Mouse (Mus musculus) intestine, embryonic 14.5 days (tissue): ENCODE measurements at regions not wholly inside any gene's neighbourhood (a gene's known extent, or its start where the extent isn't known, plus 50 kb on each side); places are given as distances from the start of the nearest gene placed in this dataset.

Source experiments
- ATAC-seq: fragments of 200-750 bp; cut with Nextera tagmentation; replicated peaks from 2 replicates; pipeline ENCODE4 v1.8.0; 2017; ENCODE audit warnings: low read depth, moderate number of reproducible peaks, moderate TSS enrichment, moderate library complexity; ENCODE audit not compliant: low FRiP score, low TSS enrichment
- DNase-seq: peaks from one replicate; pipeline ENCODE4 v3.0.0-alpha.2; 2018; ENCODE audit warnings: low spot score
- H3K27ac ChIP-seq: fragments of 300-500 bp; sonication (generic); 2 replicates; pipeline ENCODE4 v1.5.1; 2014; ENCODE audit warnings: low read depth, mild to moderate bottlenecking, control low read depth
- H3K27me3 ChIP-seq: fragments of 300-500 bp; sonication (generic); replicated peaks from 2 replicates; pipeline ENCODE4 v1.6.1; 2014; ENCODE audit warnings: low read length, control low read depth; ENCODE audit not compliant: control insufficient read depth, insufficient read depth
- H3K36me3 ChIP-seq: fragments of 300-500 bp; sonication (generic); 2 replicates; pipeline ENCODE4 v1.6.1; 2014; ENCODE audit warnings: low read length, control low read depth; ENCODE audit not compliant: control insufficient read depth, insufficient read depth
- H3K4me1 ChIP-seq: fragments of 300-500 bp; sonication (generic); replicated peaks from 2 replicates; pipeline ENCODE4 v1.6.1; 2014; ENCODE audit warnings: low read length, control low read depth, mixed read lengths; ENCODE audit not compliant: control insufficient read depth, insufficient read depth
- H3K4me2 ChIP-seq: fragments of 300-500 bp; sonication (generic); 2 replicates; pipeline ENCODE4 v1.6.1; 2014; ENCODE audit warnings: low read length
- H3K4me3 ChIP-seq: fragments of 300-500 bp; sonication (generic); 2 replicates; pipeline ENCODE4 v1.5.1; 2014; ENCODE audit warnings: low read depth, low read length, control low read depth, mixed read lengths
- H3K9ac ChIP-seq: fragments of 300-500 bp; sonication (generic); 2 replicates; pipeline ENCODE4 v1.6.1; 2014; ENCODE audit warnings: mild to moderate bottlenecking, low read length
- H3K9me3 ChIP-seq: fragments of 300-500 bp; sonication (generic); 2 replicates; pipeline ENCODE4 v1.6.1; 2016; ENCODE audit warnings: low read length, control low read depth; ENCODE audit not compliant: control insufficient read depth
- WGBS: fragments of 180-500 bp; shearing (Covaris S2); extraction: QIAGEN DNeasy Blood & Tissue Kit; methylation state at CpG from one replicate; pipeline ENCODE4 v1.1.7; 2014; 5-methylcytosine and 5-hydroxymethylcytosine counted together

- 88% methylated on average over 6 of the region's 6 CpGs for WGBS
Observed at GRCm38 (mm10) chr12:107142226-107142625, 346.2 kb upstream of the 3110018I06Rik start.

DNA sequence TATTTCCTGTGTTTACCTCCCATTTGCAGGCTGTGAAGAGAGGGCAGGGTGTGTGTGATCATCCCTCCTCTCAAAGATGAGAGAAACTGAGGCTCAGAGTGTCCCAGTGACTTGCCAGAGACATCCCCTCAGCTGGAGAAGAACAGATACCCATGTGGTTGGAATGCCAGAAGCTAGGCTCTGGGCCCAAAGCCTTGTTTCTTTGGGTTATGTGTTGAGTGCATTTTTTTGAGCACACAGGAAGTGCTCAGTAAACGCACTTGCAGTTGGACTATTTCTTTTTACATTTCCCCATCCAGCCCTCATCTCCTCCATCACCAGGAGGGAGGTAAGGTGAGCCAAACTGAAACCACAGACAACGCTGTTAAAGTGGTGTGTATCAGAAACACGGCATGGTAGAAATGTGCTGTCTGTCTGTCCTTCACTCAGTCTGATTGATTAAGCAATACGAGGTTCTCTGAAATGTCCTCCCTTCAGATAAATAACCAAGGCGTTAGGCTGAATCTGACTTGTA is 341.8 kb upstream of the 3110018I06Rik start:
- Histone ChIP-seq H3K9me3 (no peaks in the 10 kb centered on the region), H3K4me3 (no peak overlapping the region), H3K27me3 (no peaks in the 10 kb centered on the region), H3K4me2 (no peak overlapping the region), H3K27ac (no peak overlapping the region), H3K9ac (no peak overlapping the region), H3K4me1 (no peaks in the 10 kb centered on the region), H3K36me3 (no peaks in the 10 kb centered on the region)
- ATAC-seq (no peak), DNase-seq (no peak)
- 76% methylated on average over 5 of the region's 5 CpGs for WGBS

More at GRCm38 (mm10) chr12:107142226-107142625, 346.2 kb upstream of the 3110018I06Rik start:
- no peak for ATAC-seq
- H3K9ac ChIP-seq: no peak overlapping the region
- H3K4me1 ChIP-seq: no peaks in the 10 kb centered on the region
- H3K4me3 ChIP-seq: no peak overlapping the region
- H3K4me2 ChIP-seq: no peak overlapping the region
- no peaks in the 10 kb centered on the region for H3K36me3 ChIP-seq
- no peak for DNase-seq
- no peaks in the 10 kb centered on the region for H3K27me3 ChIP-seq
- no peak overlapping the region for H3K27ac ChIP-seq
- no peaks in the 10 kb centered on the region for H3K9me3 ChIP-seq

GRCm38 (mm10) chr12:107148451-107148850 is 340.0 kb upstream of the 3110018I06Rik start:
- 85% methylated on average over 8 of the region's 8 CpGs for WGBS
- Histone ChIP-seq H3K27ac (no peak overlapping the region), H3K9ac (no peak overlapping the region), H3K36me3 (no peaks in the 10 kb centered on the region), H3K4me2 (no peak overlapping the region), H3K4me1 (no peaks in the 10 kb centered on the region), H3K4me3 (no peak overlapping the region), H3K27me3 (no peaks in the 10 kb centered on the region), H3K9me3 (no peaks in the 10 kb centered on the region)
- DNase-seq (no peak), ATAC-seq (no peak)

GRCm38 (mm10) chr12:107151089-107151488 is 337.3 kb upstream of the 3110018I06Rik start:
- ATAC-seq (no peak), DNase-seq (no peak)
- H3K9me3 ChIP-seq: no peaks in the 10 kb centered on the region
- H3K4me1 ChIP-seq: no peaks in the 10 kb centered on the region
- H3K4me2 ChIP-seq: no peak overlapping the region
- WGBS: 54% methylated on average over 5 of the region's 5 CpGs
- H3K4me3 ChIP-seq: no peak overlapping the region
- no peak overlapping the region for H3K9ac ChIP-seq
- no peak overlapping the region for H3K27ac ChIP-seq
- H3K27me3 ChIP-seq: no peaks in the 10 kb centered on the region
- H3K36me3 ChIP-seq: no peaks in the 10 kb centered on the region

DNA sequence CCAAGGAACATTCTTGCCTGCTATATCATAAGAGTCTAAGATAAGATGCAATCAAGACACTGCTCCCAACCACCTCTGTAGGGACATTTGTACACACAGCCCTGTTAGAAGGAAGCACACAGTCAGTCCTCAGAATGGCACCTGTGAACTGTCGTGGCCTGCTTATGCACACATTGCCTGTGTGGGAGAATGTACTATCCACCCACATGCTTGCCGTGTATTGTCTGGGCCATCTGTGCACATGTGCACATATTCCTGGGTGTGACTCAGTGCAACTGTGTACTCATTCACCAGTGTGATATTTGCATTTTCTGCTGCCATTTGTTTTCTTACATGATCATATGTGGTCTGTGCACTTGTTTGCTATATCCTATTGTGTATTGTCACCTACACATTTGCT is 333.8 kb upstream of the 3110018I06Rik start:
- no peak overlapping the region for H3K9ac ChIP-seq

DNA sequence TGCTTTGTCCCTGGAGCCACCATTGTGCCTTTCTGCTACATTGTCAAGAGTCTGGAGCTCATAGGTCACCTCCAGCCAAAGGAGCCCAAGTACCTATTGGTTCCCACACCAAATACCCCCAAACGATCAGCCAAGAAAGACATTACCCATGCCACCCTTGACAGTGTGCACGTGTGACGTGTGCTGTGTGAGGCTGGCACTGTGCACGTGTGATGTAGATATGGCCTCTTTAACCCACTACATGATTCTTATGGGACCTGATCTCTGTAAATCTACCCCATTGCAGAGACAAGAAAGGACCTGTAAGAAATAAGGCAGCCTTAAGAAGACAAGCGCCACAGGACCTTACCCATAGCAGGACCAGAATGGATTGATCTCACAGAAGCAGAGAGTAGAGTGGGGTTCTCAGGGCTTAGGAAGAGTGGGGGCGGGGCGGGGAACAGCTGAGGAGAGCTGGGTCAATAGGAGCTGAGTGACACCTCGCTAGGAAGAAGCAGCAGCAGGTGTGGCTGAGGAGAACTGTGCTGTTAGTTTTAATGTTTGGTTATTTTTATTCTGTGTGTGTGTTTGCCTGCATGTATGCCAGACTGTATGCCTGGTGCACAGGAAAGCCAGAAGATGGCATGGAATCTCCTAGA is 331.5 kb upstream of the 3110018I06Rik start:
- Histone ChIP-seq H3K4me1 (no peaks in the 10 kb centered on the region), H3K9me3 (no peaks in the 10 kb centered on the region), H3K27ac (no peak overlapping the region), H3K36me3 (no peaks in the 10 kb centered on the region), H3K4me3 (no peak overlapping the region), H3K27me3 (no peaks in the 10 kb centered on the region), H3K9ac (no peak overlapping the region), H3K4me2 (no peak overlapping the region)
- no peak for DNase-seq
- WGBS: 74% methylated on average over 8 of the region's 8 CpGs
- ATAC-seq: no peak

More for the DNA sequence above, 333.8 kb upstream of the 3110018I06Rik start:
- Histone ChIP-seq H3K4me3 (no peak overlapping the region), H3K27me3 (no peaks in the 10 kb centered on the region), H3K9me3 (no peaks in the 10 kb centered on the region), H3K36me3 (no peaks in the 10 kb centered on the region), H3K27ac (no peak overlapping the region), H3K4me2 (no peak overlapping the region), H3K4me1 (no peaks in the 10 kb centered on the region)
- ATAC-seq: no peak
- WGBS: 83% methylated on average over 2 of the region's 2 CpGs
- DNase-seq: no peak

GRCm38 (mm10) chr12:107159126-107159525 is 329.3 kb upstream of the 3110018I06Rik start:
- no peak overlapping the region for H3K9ac ChIP-seq
- WGBS: 66% methylated on average over 5 of the region's 5 CpGs
- ATAC-seq: no peak
- no peak overlapping the region for H3K27ac ChIP-seq
- H3K36me3 ChIP-seq: no peaks in the 10 kb centered on the region
- H3K27me3 ChIP-seq: no peaks in the 10 kb centered on the region
- no peaks in the 10 kb centered on the region for H3K4me1 ChIP-seq
- no peak overlapping the region for H3K4me2 ChIP-seq
- no peaks in the 10 kb centered on the region for H3K9me3 ChIP-seq
- no peak for DNase-seq
- no peak overlapping the region for H3K4me3 ChIP-seq

- no peaks in the 10 kb centered on the region for H3K36me3 ChIP-seq
- H3K9me3 ChIP-seq: no peaks in the 10 kb centered on the region
- no peaks in the 10 kb centered on the region for H3K27me3 ChIP-seq
- no peaks in the 10 kb centered on the region for H3K4me1 ChIP-seq
- no peak overlapping the region for H3K27ac ChIP-seq
- no peak overlapping the region for H3K4me3 ChIP-seq
- DNase-seq (no peak), ATAC-seq (no peak)
- 6% methylated on average over 7 of the region's 7 CpGs for WGBS
- H3K4me2 ChIP-seq: no peak overlapping the region
- H3K9ac ChIP-seq: no peak overlapping the region
Observed at GRCm38 (mm10) chr12:107160137-107160536, 328.3 kb upstream of the 3110018I06Rik start.

DNA sequence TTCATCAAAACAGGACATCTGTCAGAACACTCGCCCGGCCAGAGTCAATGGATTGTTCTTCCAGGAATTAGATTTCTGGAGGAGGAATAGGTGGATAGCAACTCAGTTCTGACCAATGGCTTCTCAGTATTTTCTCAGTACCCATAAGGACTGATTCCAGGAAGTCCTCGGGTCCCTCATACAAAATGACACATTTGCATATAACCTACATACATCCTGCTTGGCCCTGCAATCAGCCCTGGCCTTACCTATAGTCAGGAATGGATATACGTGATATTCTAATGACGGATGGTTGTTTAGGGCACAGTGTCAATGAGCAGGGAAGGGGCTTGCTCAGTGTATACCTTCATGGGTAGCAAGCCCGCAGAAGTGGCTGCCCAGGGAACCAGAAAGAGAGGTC is 327.8 kb upstream of the 3110018I06Rik start:
- Histone ChIP-seq H3K4me3 (no peak overlapping the region), H3K27ac (no peak overlapping the region), H3K4me2 (no peak overlapping the region), H3K4me1 (no peaks in the 10 kb centered on the region), H3K9ac (no peak overlapping the region), H3K27me3 (no peaks in the 10 kb centered on the region), H3K9me3 (no peaks in the 10 kb centered on the region), H3K36me3 (no peaks in the 10 kb centered on the region)
- 35% methylated on average over 6 of the region's 6 CpGs for WGBS
- ATAC-seq (no peak), DNase-seq (no peak)
